Mouse (Mus musculus): ENCODE measurements around the gene Mapkap1.

DNA sequence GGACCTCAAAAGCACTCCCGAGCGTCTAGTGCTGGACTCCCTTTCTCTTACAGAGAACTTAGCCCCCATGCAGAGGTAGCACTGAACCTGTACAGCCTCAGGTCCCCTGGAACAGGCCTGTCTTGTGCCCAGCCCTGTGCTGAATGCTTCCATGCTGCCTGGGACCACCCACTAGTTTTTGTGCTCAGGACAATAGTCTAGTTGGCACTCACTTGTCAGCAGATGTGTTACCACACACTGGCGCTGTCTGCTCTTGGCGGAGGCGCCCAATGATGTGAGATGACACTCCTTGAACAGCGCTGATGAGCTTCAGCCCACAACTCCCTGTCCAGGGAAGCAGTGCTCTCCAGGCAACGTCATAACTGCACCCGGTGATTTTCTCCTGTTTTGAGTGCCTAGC is 182.0 kb downstream of the Mapkap1 start:
- no peak for TF ChIP-seq CTCF (IDR thresholded peaks at IDR 0.05; ENCODE audit: low read depth, low read length)
- no peak for TF ChIP-seq POLR2AphosphoS5 (IDR thresholded peaks at IDR 0.05; ENCODE audit: insufficient replicate concordance, low read depth, low read length)
- no peak for TF ChIP-seq GATA2 (IDR thresholded peaks at IDR 0.05; ENCODE audit: borderline replicate concordance, low read depth, low read length)
- no peak for TF ChIP-seq GATA1 (IDR thresholded peaks at IDR 0.05; ENCODE audit: borderline replicate concordance, low read length)
- TF ChIP-seq TAL1 (conservative IDR thresholded peaks at IDR 0.05; ENCODE audit: low read depth, low read length), result no peak

Data from G1E (cell line).